Mouse (Mus musculus) layer of hippocampus, adult 9-10 months (tissue): ENCODE results near the gene Lpcat4.

Source experiments
- DNase-seq: peaks from one replicate; pipeline ENCODE4 v3.0.0; 2022; ENCODE audit warnings: low spot score

Lpcat4 gene

DNA sequence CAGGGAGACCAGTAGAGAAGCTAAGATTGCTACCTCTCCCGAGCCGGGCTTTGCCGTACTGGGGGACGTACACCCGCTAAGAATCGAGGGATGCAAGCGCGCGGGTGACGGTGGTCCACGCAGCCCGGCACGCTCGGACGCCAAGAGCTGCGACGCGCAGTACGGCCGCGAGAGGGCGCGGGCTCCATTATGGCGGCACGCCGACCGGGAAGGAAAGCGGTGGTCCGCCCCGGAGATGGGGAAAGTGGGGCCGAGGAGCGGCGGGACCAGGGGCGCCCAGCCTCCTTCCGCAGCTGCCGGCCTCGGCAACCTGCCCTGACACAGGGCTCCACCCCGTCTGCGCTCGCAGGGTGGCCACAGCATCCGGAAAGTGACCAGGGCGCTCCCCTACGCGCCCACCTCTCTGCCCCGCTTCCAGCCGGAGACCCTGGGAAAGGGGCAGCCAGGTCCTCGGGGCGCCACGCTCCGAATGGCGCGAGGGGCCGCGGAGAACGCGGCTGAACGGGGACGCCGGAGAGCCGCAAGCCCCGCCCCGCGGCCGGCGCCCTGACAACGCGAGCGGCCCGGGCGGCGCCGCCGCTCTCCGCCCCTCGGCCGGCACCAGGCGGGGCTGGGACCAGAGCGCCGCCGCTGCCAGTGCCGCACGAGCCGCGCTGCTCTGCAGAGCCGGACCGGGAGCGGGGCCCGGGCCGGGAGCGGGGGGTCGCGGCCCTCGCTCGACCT is at the start of gene Lpcat4:
TSS of gene Lpcat4 (plus strand) at position 257 of the 723 bp plus-strand sequence.
- DNase-seq: peak; percentile 83

DNA sequence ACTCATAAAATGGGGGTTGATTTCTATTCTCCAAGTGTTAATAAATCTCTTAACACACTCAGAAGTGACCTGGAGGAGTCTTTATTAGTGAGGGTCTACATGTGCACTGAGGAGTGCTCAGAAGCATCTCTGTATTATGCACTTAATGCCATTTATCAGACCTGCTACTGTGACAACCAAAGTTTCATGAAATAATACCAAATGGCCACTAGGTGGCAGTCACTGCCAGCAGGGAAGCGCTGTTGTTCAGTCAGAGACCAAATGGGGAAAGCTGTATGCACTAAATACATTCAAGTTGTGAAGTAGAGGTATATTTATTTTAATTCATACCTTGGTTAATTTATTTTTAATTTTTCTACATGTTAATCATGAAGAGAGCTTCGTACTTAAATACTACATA is 42.4 kb upstream of the Lpcat4 start:
- no peak for DNase-seq

DNA sequence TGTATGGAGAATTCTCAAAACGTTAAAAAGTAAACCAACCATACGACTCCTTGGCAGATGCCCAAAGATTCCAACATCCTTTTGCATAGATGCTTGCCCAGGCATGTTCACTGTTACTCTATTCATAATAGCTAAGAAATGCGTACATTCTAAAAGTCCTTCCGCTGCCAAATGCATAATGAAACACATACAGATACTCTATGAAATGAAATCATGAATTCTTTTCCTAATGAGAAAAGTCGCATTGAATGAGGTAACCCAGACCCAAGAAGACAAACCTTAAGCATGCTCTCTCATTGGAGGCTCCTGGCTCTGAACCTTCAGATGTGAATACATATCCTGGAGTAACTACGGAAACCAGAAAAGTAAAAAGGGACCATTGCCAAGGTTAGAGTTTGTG is 36.2 kb upstream of the Lpcat4 start:
- no peak for DNase-seq

DNA sequence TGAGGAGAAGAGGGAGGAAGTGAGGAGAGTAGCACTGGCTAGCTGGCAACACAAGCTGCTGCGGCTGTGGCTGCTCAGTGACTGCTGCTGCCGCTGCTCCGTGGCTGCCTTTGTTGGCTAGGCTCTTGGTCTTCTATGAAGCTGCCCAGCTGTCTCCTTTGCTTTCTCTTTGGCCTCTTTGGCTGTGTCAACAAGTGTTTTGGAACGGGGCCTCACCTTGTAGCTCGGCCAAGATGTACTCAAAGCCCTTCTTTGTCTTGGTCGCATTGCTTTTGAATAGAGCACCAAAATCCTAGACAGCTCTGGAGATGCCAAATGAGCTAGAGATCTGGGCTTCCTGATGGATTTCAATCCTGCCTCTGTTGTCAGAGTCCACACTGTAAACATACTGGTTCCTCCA is 29.1 kb upstream of the Lpcat4 start:
- DNase-seq: peak; percentile 52

DNA sequence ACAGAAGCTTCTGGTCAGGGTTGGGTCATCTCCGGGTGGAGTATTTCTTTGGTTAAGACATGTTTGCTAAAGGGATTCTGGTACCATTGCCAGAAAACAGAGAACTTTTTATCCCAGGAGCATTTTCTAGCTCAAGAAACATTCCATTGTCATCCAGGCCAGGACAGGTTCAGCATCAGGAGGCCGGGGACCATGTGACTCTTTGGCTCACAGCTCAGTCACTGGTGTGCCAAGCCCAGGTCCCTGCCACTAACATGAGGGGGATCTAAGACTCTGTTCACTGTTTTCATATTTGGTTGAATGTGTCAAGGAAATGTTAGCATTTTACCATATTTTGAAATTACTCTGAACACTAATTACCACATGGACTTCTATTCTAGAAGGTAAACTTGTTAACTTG is 28.6 kb upstream of the Lpcat4 start:
- no peak for DNase-seq

DNA sequence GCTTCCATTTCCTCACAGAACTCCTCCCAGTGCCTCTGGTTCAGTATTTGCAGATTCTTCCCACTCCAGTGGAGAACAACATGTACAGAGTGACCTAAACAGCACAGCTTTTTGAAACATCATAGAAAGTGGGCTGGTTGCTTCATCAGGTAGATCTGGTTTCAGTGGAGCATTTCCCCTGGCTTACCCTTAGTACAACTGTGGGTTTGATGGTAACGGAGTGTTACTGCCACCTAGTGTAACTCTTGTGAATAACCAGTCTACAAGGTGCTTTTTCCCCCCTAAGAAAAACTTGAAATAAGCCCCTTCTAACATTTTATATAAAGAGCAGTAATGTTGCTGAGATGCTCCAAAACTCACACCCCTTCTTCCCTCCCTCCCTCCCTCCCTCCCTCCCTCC is 23.3 kb upstream of the Lpcat4 start:
- no peak for DNase-seq

DNA sequence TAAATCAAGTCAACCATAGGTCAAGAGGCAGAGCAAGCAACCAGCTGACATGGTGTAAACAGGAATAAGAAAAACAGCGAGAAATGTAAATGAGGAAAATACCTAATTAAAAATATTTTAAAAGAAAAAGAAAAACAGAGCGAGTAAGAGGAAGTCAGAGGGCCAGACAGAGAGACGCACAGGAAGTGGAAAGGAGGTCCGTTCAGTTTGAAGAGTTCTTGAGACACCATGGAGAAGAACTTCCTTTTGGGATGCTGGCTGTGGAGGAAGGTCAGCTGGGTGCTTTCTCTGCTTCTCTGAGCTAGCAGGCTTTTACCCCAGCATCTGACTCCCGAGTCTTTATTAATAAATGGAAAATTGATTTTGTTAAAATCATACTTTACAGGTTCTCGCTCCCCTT is 21.7 kb upstream of the Lpcat4 start:
- DNase-seq: no peak

DNA sequence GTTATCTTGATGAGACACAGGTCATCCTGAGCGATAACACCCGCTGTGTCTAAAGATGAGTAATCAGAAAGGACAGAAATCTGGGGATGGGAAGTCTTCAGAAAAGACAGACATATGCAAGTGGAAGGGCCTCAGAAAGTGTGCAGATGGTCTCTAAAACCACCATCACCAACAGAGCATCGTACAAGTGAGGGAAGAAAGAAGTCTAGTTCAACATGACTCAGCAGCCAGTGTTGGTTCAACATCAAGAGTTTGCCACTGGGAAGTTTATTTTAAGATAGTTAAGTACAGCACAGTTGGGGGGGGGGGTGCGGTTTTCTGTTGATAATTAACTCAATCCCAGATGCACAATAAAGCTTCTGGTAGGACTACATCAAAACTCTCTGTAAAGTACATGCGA is 18.4 kb upstream of the Lpcat4 start:
- DNase-seq: no peak

DNA sequence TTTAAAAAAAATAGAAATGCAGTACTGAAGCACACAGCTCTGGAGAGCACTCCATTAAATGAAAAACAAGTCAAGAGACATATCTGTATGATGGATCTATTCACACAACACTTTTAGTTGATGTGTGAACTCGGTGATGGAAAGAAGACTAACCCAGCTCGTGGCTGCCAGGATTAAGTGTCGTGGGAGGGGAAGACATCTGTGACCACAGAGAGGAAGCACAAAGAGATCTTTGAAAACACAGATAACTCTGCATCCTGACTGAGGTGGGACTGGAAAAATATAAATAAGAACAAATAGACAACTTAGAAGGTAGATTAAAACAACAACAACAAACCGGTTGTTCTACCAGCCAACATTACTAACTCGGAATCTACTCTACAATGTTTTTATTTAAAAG is 16.7 kb upstream of the Lpcat4 start:
- no peak for DNase-seq

DNA sequence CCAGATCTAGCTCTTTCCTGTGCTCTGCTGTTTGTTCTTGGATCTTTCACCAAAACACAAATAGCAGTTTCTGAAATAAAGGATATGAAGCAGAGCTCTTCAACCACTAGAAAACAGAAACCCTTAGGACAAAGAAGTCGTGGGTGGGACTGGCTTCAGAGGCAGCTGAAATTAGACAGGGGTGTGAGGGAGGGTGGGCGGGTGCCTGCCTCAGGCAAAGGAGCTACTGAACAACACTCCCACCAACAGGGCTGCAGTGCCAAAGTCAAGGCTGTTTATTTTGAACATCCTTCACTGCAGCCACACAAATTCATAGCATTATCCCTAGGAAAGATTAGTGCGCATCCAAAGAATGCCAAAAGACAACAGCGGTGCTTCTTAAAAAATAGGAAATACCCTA is 14.9 kb upstream of the Lpcat4 start:
- no peak for DNase-seq

DNA sequence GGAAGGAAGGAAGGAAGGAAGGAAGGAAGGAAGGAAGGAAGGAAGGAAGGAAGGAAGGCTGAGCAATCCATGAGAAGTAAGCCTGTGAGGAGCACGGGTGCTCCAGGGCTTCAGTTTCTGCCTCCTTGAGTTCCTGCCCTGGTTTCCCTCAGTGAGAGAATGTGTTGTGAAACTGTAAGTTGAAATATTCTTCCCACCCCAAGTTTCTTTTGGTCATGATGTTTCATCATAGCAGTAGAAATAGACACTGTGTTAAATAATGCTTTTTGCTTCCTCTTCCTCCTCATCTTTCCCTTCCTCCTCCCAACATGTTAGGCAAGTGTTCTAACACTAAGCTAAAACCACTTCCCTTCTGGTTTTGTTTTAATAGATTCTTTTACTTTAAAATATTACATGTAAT is 6.6 kb upstream of the Lpcat4 start:
- DNase-seq: no peak

DNA sequence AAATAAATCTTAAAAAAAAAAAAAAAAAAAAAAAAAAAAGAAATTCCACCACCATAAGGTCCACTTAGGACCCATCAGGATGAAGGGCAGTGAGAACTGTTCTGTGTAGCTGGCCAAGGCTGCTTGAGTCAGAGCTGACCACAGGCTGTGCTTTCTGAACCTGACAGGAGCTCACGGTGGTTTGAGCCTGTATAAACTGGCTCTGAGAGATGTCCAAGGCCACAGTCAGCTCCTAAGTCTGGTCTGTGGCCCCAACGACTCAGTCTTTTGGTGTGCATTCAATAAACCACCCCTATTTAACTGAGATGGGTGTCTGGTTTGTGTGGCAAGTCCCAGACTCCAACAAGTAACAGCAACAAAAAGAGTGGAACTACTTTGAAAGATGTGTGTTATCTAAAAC is 2.6 kb upstream of the Lpcat4 start:
- DNase-seq: no peak

DNA sequence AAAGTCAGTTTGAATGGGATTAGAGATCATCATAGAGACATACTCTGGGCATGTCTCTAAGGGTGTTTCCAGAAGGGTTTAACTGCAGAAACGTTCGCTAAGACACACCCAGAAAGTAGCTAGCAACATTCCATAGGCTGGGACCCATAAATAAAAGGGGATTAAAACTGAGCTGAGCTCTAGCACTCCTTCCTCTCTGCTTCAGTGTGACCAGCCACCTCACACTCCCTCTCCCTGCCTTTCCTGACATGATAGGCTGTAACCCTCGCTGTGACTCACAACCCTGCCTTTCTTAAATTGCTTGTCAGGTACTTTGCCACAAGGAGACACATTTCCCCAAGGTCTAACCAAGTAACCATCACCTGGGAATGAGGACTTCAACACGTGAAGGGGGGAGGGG is 1.3 kb upstream of the Lpcat4 start:
- no peak for DNase-seq

DNA sequence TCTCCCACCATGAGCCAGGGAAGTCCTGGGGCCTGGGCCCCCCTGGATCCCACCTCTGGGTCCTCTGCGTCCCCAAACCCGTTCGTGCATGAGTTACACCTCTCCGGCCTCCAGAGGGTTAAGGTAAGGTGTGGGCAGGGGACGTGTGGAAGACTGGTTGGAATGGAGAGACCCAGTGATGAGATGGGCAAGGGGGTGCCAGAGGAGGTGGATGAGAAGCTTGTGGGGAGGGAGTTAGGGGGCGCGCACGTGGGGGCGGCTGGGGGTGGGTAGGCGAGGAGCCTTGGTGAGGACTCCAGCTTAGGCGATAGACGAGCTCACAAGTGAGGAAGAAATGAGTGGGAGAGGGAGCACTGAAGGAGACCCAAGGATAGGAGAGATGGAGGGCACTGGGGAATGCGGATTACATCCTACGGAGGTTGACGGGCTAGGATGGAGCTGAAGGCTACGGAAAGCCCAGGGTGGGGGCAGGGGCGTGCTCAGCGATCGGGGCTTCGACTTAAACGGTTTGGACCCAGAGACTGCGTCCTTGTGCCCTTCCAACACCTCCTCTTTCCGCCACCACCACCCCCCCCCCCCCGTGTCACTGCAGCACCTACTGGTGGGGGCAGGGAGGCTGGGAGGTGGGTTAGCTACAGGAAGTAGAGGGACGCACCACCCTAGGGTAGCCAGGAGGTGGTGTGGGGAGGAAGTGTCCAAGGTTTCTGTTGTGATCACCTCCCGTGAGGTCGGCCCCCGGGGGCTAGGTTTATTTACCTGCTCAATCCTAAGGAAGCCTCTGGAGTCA is 860 bp downstream of the Lpcat4 start:
- no peak for DNase-seq

DNA sequence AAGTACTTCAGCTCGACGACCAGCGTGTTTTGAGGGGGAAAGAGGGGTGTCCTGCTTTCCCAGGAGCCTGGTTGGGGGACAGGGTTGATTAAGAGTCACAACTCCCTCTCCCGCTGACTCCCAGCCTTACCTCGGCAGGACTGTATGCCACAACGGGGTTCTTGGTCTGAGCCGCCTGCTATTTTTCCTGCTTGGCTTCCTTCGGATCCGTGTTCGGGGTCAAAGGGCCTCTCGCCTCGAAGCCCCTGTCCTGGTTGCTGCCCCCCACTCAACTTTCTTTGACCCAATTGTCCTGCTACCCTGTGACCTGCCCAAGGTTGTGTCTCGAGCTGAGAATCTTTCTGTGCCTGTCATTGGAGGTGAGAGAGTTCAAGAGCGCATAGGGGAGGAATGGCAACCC is 2.5 kb downstream of the Lpcat4 start:
- DNase-seq: no peak

DNA sequence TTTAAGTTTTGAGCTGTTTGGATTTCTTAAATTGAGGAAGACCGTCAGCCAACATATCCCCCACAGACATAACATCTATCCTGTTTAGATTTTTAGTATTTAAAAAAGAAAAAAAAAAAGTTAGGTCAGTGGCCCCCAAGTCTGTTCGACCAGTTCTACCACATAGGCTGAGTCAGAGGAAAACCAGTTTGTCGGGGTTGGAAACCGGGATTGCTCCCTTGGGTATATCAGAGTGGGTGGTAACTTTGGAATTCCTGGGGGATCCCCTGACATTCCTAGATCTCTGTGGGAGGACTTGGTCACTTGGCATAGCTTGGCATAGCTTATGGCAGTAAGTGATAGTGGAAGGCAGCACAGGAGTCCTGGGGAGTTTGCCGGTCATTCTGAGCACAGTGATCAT is 6.0 kb downstream of the Lpcat4 start:
- DNase-seq: no peak

DNA sequence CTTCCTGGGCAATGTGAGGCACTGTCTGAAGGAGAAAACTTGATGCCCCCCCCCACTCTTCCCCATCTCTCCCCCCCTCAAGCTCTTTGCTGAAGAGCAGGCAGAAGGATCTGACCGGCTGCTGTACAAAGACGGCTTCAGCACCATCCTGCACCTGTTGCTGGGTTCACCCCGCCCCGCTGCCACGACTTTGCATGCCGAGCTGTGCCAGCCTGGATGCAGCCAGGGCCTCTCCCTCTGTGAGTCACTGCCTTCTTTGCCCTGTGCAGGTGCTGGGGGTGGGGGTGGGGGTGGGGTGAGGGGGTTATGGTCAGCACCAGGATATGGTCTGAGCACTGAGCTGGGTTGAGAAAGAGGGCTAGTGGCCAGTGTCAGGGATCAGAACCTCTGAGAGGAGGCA is 6.9 kb downstream of the Lpcat4 start:
- DNase-seq: no peak

DNA sequence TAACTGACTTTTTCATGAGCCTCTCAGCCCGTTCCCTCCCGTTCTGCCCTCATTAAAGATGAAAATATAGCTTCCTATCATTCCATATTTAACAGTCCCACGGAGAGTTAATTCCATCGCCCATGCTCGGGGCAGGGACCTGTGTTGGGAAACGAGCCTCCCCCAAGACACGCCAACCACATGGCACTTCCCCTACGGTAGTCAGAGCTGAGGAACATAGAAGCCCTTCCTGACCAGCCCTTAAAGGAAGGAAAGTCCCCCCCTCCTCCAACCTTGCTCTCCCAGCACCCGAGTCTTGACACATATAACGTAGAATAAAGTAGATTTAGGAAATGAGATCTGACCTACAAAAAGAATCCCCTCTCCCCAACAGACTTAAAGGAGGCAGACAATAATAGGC is 8.1 kb downstream of the Lpcat4 start:
- DNase-seq: no peak

DNA sequence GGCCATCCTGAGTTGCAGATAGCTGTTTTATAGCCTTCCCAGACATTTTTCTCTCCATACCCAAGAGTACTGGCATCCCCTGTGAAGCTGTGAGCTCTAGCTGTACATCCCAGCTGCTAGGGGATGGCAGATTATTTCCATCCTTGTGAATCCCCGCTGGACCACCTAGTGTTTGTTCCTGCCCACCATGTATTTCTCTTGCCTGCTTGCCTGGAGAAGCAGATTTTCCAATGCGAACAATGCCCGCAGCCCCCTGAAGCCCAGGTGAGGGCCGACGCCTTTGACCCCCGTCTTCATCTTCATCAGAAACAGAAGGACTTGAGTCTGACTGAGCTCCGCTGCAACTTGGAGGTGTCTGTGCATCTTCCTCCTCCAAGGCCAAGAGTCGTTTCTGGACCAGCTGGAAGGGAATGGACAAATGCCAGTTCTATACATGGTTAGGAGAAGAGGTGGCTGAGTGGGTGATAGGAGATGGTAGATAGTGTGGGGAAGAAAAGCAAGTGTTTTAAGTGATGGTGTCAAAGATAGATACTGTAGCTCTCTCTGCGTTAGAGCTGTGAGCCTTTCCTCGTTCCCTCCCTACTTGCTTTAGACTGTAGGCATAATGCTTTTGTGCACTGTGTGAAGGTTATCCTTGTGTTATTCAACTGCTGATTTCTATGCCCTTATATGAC is 10.6 kb downstream of the Lpcat4 start:
- DNase-seq: no peak

DNA sequence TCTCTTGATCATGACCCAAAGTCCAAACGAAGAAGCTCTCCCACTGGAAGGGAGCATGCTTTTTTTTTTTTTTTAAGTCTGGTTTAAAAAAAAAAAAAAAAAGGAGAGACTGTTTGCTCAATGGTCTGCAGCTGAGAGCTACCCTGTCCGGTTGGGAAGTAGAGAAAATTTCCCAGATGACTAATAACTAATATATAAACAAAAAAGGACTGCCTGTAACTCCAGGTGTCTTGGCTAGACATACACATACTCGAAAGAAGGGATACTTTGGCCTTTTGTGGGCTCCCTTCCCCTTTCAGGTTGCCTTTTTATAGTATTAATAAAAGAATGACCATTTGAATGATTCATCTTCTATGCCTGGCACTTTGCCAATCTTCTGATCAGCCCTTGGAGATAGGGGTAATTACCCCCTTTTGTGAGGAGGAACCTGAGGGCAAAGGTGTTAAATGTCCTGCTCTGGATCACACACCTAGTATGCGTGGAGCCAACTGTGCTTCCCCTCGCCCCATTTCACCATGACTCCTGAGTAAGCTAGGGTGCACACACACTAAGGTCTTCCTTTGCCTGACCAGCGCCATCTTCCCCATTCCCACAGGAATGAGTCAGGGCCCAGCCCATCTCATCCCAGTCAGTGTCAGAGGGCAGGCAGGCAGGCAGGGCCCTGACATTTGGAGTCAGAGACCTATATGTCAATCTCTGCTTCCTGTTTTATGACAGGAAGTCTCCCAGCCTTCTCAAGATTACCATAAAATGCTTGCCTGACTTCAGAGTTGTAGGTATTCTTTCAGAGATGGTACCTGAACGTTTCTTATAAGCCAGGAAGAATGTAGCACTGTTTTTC is 15.6 kb downstream of the Lpcat4 start:
- DNase-seq: no peak

DNA sequence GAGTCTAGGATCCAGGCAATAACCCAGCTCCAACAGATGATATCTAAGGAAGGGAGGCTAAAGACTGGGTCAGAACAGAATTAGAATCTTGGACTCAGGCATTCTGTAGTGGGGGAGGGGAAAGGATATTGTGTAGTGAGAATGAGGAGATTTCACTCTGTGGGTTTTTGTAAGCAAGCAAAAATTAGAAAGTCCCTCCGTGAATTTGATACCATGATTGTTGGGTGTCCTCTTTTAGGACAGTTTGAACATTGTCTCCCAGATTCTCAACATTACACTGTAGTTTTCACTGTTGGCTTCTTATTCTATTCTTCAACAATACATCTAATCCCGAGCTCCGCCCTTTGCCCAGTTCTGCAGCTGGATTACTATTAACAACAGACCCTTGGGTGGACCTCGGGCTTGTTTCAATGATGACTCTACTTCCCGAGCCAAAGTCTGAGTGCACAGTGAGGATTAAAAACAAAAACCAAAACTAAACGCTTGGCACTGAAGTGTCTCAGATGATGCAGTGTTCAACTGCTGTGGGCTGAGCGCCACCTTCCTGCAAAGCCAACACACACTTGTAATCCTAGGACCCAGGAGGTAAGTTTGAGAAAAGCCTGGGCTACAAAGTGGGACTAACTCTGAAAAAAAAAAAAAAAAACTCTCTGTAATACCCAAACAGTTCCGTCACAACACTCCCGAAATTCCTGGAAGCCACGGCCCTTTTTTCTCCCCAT is 20.1 kb downstream of the Lpcat4 start, which contains the start of gene Nutm1:
TSS of gene Nutm1 (minus strand) at position 51 of the 722 bp plus-strand sequence.
- DNase-seq: no peak
